Mouse (Mus musculus) heart, postnatal 0 days (tissue): ENCODE results near the gene Pou3f1. TPM values are rescaled to one million over a fixed set of nuclear protein-coding genes. Genes with fewer than 3 reads are reported as not detected.

ENCODE experiments used
- ATAC-seq: fragments of 200-750 bp; cut with Nextera tagmentation; 2 replicates; pipeline ENCODE4 v1.8.0; 2017; ENCODE audit warnings: low read depth, moderate number of reproducible peaks, moderate library complexity; ENCODE audit not compliant: insufficient read depth
- DNase-seq: peaks from one replicate; pipeline ENCODE4 v3.0.0-alpha.2; 2016; ENCODE audit warnings: low spot score
- H3K27ac ChIP-seq: fragments of 300-500 bp; sonication (generic); 2 replicates; pipeline ENCODE4 v1.5.1; 2014; ENCODE audit warnings: low read depth, mild to moderate bottlenecking
- H3K27me3 ChIP-seq: fragments of 300-500 bp; sonication (generic); 2 replicates; pipeline ENCODE4 v1.6.1; 2014; ENCODE audit warnings: low read length, mixed read lengths; ENCODE audit not compliant: control insufficient read depth, insufficient read depth
- H3K36me3 ChIP-seq: fragments of 300-500 bp; sonication (generic); replicated peaks from 2 replicates; pipeline ENCODE4 v1.6.1; 2014; ENCODE audit warnings: low read length, mixed read lengths; ENCODE audit not compliant: control insufficient read depth, insufficient read depth
- H3K4me1 ChIP-seq: fragments of 300-500 bp; sonication (generic); 2 replicates; pipeline ENCODE4 v1.6.1; 2014; ENCODE audit warnings: antibody characterized with exemption; ENCODE audit not compliant: control insufficient read depth, insufficient read depth
- H3K4me2 ChIP-seq: fragments of 300-500 bp; sonication (generic); 2 replicates; pipeline ENCODE4 v1.6.1; 2014; ENCODE audit warnings: low read depth, mild to moderate bottlenecking, low read length, moderate library complexity
- H3K4me3 ChIP-seq: fragments of 300-500 bp; sonication (generic); 2 replicates; pipeline ENCODE4 v1.5.1; 2014; ENCODE audit warnings: low read depth, low read length
- H3K9ac ChIP-seq: fragments of 300-500 bp; sonication (generic); replicated peaks from 2 replicates; pipeline ENCODE4 v1.6.1; 2014; ENCODE audit warnings: low read depth, low read length, mixed read lengths
- H3K9me3 ChIP-seq: fragments of 300-500 bp; sonication (generic); replicated peaks from 2 replicates; pipeline ENCODE4 v1.6.1; 2016; ENCODE audit warnings: low read length; ENCODE audit not compliant: control insufficient read depth
- CTCF ChIP-seq: IDR thresholded peaks from 2 replicates; pipeline ENCODE4 v1.5.1; 2016; ENCODE audit warnings: antibody characterized with exemption, control low read depth, low read depth
- EP300 ChIP-seq: IDR thresholded peaks from 2 replicates; pipeline ENCODE4 v1.6.1; 2016; ENCODE audit warnings: antibody characterized with exemption, low read depth
- WGBS: fragments of 180-500 bp; shearing (Covaris S2); extraction: QIAGEN DNeasy Blood & Tissue Kit; methylation state at CpG from one replicate; pipeline ENCODE4 v1.1.7; 2014; 5-methylcytosine and 5-hydroxymethylcytosine counted together
- polyA plus RNA-seq: library from polyadenylated mRNA; unstranded; fragments of >200 nt; fragmentation: Nextera tagmentation; extraction: Ambion mirVana; gene quantifications from 2 replicates; pipeline ENCODE4 v1.2.1, GENCODE M21; 2015
- total RNA-seq: library from RNA; depleted of rRNA; stranded (reverse); fragments of >200 nt; gene quantifications from 2 replicates; pipeline ENCODE4 v1.2.3, GENCODE M21; 2014; ENCODE audit warnings: low replicate concordance; rRNA removed

Pou3f1 gene
- total and polyA plus RNA-seq, 2 experiments from 2014 or later, result 0.03 to 1.5 TPM

GRCm38 (mm10) chr4:124709961-124710446 lies 53.4 kb downstream of the Pou3f1 start:
- H3K27ac ChIP-seq, result peak overlapping the region; percentile 91
- H3K9ac ChIP-seq, result peak overlapping the region; percentile 40
- H3K4me2 ChIP-seq, result peak overlapping the region; percentile 77
- no peaks in the 10 kb centered on the region for H3K9me3 ChIP-seq
- ATAC-seq, result no peak
- TF ChIP-seq EP300 (no peak), CTCF (0 out of 2 replicates have a peak, but pooled peaks have one; percentile 2)
- peaks cover 24% of the 10 kb centered on the region for H3K4me1 ChIP-seq
- H3K27me3 ChIP-seq, result no peaks in the 10 kb centered on the region
- peaks cover 20% of the 10 kb centered on the region for H3K36me3 ChIP-seq
- H3K4me3 ChIP-seq, result peak overlapping the region; percentile 49
- peak; percentile 31 for DNase-seq
- 5% methylated on average over 18 of the region's 18 CpGs for WGBS

Other genes with a start within 250 kb of the Pou3f1 start
- gene 3100002H09Rik, start 46.0 kb upstream of the Pou3f1 start, total RNA-seq, result not detected in 2 replicates
- not detected in 2 replicates for gene 3100002H09Rik, start 46.0 kb upstream of the Pou3f1 start, polyA plus RNA-seq
- 2.6 and 5.5 TPM in 2 replicates for gene Utp11, start 36.8 kb downstream of the Pou3f1 start, total RNA-seq
- gene Utp11, start 36.8 kb downstream of the Pou3f1 start, polyA plus RNA-seq, result 33.4 and 39.7 TPM in 2 replicates
- 7.1 and 14.5 TPM in 2 replicates for gene Fhl3, start 43.9 kb downstream of the Pou3f1 start, total RNA-seq
- gene Fhl3, start 43.9 kb downstream of the Pou3f1 start, polyA plus RNA-seq, result 6.2 and 6.5 TPM in 2 replicates
- 15.4 and 23.6 TPM in 2 replicates for gene Sf3a3, start 58.0 kb downstream of the Pou3f1 start, total RNA-seq
- 47.5 and 50.6 TPM in 2 replicates for gene Sf3a3, start 58.0 kb downstream of the Pou3f1 start, polyA plus RNA-seq
- 4.7 and 8.2 TPM in 2 replicates for gene Inpp5b, start 85.0 kb downstream of the Pou3f1 start, total RNA-seq
- gene Inpp5b, start 85.0 kb downstream of the Pou3f1 start, polyA plus RNA-seq, result 8.0 and 10.4 TPM in 2 replicates
- 4.8 and 7.1 TPM in 2 replicates for gene Mtf1, start 145.3 kb downstream of the Pou3f1 start, total RNA-seq
- 9.0 and 9.5 TPM in 2 replicates for gene Mtf1, start 145.3 kb downstream of the Pou3f1 start, polyA plus RNA-seq
- 31.8 and 41.3 TPM in 2 replicates for gene Yrdc, start 193.9 kb downstream of the Pou3f1 start, total RNA-seq
- 15.8 and 16.9 TPM in 2 replicates for gene Yrdc, start 193.9 kb downstream of the Pou3f1 start, polyA plus RNA-seq
- gene 1110065P20Rik, start 194.4 kb downstream of the Pou3f1 start, total RNA-seq, result 70.2 and 127 TPM in 2 replicates
- 51.5 and 54.3 TPM in 2 replicates for gene 1110065P20Rik, start 194.4 kb downstream of the Pou3f1 start, polyA plus RNA-seq
- 0.39 TPM in 1 of 2 replicates, not detected in the other for gene Maneal, start 205.4 kb downstream of the Pou3f1 start, total RNA-seq
- gene Maneal, start 205.4 kb downstream of the Pou3f1 start, polyA plus RNA-seq, result 0.04 and 0.11 TPM in 2 replicates
- gene Epha10, start 224.1 kb downstream of the Pou3f1 start, total RNA-seq, result not detected in 2 replicates
- not detected in 2 replicates for gene Epha10, start 224.1 kb downstream of the Pou3f1 start, polyA plus RNA-seq